Mouse (Mus musculus): ENCODE data around the gene Sh3pxd2a.

GRCm38 (mm10) chr19:47390878-47391277 lies 73.3 kb downstream of the Sh3pxd2a start:
- TF ChIP-seq CTCF (IDR thresholded peaks at IDR 0.05; ENCODE audit: low read depth, low read length) = no peak
- no peak for TF ChIP-seq EP300 (IDR thresholded peaks at IDR 0.05; ENCODE audit: insufficient read depth, low read depth, low read length)
- no peak for TF ChIP-seq POLR2A (IDR thresholded peaks at IDR 0.05; ENCODE audit: insufficient read depth, low read length)
